Mouse (Mus musculus): ENCODE measurements at regions not wholly inside any gene's neighbourhood (a gene's known extent, or its start where the extent isn't known, plus 50 kb on each side); places are given as distances from the start of the nearest gene placed in this dataset.

DNA sequence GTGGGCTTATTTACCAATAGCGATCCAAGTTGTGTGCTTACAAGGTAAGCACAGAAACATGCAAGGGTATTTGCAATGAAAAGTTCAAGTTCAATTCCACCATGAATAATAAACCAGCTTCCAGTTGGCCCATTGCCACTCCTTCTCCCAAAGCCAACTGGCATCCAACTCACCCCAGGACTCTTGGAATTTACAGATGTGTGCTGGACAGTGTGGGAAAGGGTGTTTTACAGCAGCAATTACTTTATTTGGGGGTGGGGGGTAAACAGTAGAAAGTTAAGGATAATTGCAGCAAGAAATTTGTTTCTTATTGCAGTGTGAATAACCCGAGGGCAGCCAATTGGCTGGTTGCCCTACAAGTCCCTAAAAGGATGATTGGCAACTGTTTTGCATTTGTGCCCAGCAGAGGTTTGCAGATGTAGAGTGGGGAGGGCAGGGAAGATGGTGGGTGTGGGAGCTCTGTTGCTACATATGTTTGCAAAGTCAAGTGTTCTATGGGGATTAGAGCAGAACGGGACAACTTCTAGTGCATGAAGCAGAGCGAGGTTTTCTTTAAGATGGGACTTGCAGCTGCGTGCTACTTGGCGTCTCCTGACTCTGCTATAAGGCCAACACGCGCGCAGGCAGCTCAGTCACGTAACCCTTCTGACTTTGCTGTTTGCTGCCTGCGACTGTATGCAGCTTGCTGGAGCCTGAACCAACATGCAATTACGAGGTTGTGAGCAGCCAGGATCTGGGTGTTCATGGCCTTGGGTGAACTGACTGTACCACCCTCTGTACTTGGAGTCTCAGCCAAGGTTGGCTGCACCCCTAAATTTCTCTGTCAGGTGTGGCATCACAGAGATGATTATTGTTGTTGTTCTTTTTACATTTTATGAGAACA, 271.9 kb downstream of the Map2k6 start:
- no peaks in the 10 kb centered on the region for H3K9me3 ChIP-seq (replicated peaks)
- WGBS: 82% methylated on average over 12 of the region's 12 CpGs
- 0 out of 2 replicates have a peak, but pooled peaks cover 3% of the 10 kb centered on the region for H3K4me1 ChIP-seq
- H3K9ac ChIP-seq: no peak overlapping the region
- H3K27me3 ChIP-seq: no peaks in the 10 kb centered on the region
- no peak overlapping the region for H3K27ac ChIP-seq
- H3K36me3 ChIP-seq: no peaks in the 10 kb centered on the region
- H3K4me3 ChIP-seq (replicated peaks): no peak overlapping the region
- H3K4me2 ChIP-seq: no peak overlapping the region
- ATAC-seq (replicated peaks; ENCODE audit: low FRiP score): no peak

DNA sequence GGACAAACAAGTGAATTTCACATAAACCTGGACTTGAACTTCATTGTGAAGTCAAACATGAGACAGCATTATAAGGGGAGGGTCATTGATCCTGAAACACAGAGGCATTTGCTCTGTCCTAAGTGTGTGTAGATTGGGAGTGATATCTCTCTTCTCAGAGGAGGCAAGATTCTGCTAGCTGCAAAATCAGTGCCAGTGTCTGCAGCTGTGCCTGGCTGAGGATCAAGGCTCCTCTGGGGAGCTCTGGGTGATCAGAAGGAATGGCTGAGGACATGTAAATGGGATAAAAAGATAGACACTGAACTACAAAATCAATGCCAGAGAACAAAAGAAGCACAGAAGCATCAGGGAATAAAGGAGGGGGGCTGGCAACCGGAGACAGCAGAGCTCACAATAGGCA, 274.0 kb downstream of the Map2k6 start:
- H3K4me1 ChIP-seq: no peaks in the 10 kb centered on the region
- no peak overlapping the region for H3K4me3 ChIP-seq (replicated peaks)
- H3K36me3 ChIP-seq: no peaks in the 10 kb centered on the region
- H3K9ac ChIP-seq: no peak overlapping the region
- H3K27me3 ChIP-seq: no peaks in the 10 kb centered on the region
- no peaks in the 10 kb centered on the region for H3K9me3 ChIP-seq (replicated peaks)
- no peak for ATAC-seq (replicated peaks; ENCODE audit: low FRiP score)
- no peak overlapping the region for H3K4me2 ChIP-seq
- no peak overlapping the region for H3K27ac ChIP-seq
- WGBS: 71% methylated on average over 1 of the region's 1 CpGs

DNA sequence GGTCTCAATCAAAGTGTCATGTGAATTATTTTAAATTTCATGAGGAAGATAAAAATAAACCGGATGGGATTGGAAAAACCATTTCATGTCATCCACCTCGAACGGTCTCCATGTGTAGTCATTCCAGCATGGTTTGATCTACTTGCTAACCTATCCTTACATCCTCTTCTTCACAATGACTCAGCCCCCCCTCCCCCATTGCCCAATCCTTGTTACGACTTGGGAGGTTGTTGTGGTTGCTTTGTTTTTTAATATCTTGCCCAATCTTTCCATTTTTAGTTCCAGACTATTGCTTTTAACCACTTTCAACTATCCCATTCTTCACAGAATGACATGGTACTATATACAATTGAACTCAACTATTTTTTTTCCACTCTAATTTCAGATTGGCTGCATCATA, 275.0 kb upstream of the Kcnj16 start:
- no peak for ATAC-seq (replicated peaks; ENCODE audit: low FRiP score)
- H3K4me1 ChIP-seq: no peaks in the 10 kb centered on the region
- no peaks in the 10 kb centered on the region for H3K36me3 ChIP-seq
- H3K4me3 ChIP-seq (replicated peaks): no peak overlapping the region
- H3K27me3 ChIP-seq: no peaks in the 10 kb centered on the region
- no peak overlapping the region for H3K27ac ChIP-seq
- 87% methylated on average over 4 of the region's 4 CpGs for WGBS
- H3K9ac ChIP-seq: no peak overlapping the region
- no peak overlapping the region for H3K4me2 ChIP-seq
- H3K9me3 ChIP-seq (replicated peaks): no peaks in the 10 kb centered on the region

DNA sequence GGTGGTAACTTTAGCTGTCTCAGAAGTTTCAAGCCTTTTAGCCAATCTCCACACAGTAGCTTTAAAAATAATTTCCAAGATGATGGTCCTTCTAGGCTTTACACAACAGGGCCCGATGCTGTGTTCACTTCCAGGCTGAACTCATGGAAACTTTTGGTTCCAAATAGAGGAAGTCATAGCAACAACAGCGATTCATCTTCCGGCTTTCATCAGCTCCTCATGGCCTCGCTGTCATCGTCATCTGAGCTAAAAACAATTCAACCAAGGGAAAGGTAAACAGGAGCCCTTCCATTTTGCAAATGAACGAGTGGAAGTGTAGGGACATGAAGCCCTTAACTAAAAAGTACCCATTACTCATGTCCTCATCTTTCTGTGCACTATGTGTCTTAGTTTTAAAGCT, 270.8 kb upstream of the Kcnj16 start:
- Histone ChIP-seq H3K9ac (no peak overlapping the region), H3K27ac (no peak overlapping the region), H3K4me1 (no peaks in the 10 kb centered on the region), H3K36me3 (no peaks in the 10 kb centered on the region), H3K9me3 (replicated peaks) (no peaks in the 10 kb centered on the region), H3K4me2 (no peak overlapping the region), H3K4me3 (replicated peaks) (no peak overlapping the region), H3K27me3 (no peaks in the 10 kb centered on the region)
- WGBS: 70% methylated on average over 6 of the region's 6 CpGs
- ATAC-seq (replicated peaks; ENCODE audit: low FRiP score): no peak

DNA sequence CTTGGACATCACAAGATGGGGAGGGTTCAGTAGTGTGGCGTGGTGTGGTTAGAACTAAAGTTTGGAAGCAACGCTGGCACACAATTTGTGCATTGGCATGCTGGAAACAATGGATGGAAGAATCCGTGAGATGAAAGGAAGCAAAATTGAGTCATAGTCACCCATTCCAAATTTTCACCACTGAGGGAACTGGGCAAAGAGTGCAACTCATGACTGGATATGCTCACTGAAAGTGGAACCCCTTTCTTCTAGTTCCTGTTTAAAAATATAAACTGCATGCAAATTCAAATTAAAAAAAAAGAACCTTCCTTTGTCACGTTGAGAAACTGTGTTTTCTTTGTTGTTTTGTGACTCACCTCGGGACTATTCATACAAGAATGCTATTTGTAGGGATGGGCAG, 269.5 kb upstream of the Kcnj16 start:
- Histone ChIP-seq H3K4me2 (no peak overlapping the region), H3K27me3 (no peaks in the 10 kb centered on the region), H3K36me3 (no peaks in the 10 kb centered on the region), H3K4me3 (replicated peaks) (no peak overlapping the region), H3K27ac (no peak overlapping the region), H3K4me1 (no peaks in the 10 kb centered on the region), H3K9ac (no peak overlapping the region), H3K9me3 (replicated peaks) (no peaks in the 10 kb centered on the region)
- 83% methylated on average over 5 of the region's 5 CpGs for WGBS
- no peak for ATAC-seq (replicated peaks; ENCODE audit: low FRiP score)

DNA sequence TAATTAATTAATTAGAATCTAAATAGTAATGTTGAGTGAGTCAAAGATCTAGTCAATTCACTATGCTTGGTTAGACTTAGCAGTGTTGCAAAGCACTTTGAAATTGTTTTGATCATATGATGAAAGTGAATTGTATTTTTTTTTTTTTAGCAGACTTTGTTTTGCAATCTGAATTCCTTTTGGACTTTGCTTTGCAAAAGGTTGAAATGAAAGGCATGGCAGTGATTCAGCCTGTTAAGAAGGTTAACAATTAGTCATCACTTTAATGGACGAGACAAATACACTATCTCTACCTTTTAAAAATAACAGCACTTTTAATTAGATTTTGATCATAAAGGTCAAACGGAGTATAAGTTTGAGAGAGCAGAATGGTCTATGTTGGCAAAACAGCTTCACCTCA, 266.9 kb upstream of the Kcnj16 start:
- WGBS: 85% methylated on average over 2 of the region's 2 CpGs
- Histone ChIP-seq H3K27ac (no peak overlapping the region), H3K36me3 (no peaks in the 10 kb centered on the region), H3K27me3 (no peaks in the 10 kb centered on the region), H3K9ac (no peak overlapping the region), H3K9me3 (replicated peaks) (no peaks in the 10 kb centered on the region), H3K4me3 (replicated peaks) (no peak overlapping the region), H3K4me1 (no peaks in the 10 kb centered on the region), H3K4me2 (no peak overlapping the region)
- ATAC-seq (replicated peaks; ENCODE audit: low FRiP score): no peak

DNA sequence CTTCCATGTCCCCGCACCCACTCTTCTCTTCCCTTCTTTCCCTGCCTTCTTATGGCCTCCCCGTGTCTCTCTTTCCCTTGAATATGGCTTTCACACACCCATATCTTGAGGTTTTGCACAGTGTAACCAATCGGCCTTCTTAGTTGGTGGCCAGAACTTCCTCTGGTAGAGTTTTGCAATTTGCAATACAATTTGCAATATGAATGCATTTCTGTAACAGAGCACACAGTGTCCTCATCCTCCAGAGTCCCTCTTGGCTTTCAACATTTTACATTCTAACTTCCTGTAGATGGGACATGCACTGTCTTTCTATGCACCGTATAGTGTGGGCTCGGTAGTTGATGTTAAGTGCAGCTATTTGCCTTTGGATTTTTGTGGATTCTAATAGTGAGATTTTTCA, 265.7 kb upstream of the Kcnj16 start:
- WGBS: 89% methylated on average over 5 of the region's 5 CpGs
- H3K27ac ChIP-seq: no peak overlapping the region

DNA sequence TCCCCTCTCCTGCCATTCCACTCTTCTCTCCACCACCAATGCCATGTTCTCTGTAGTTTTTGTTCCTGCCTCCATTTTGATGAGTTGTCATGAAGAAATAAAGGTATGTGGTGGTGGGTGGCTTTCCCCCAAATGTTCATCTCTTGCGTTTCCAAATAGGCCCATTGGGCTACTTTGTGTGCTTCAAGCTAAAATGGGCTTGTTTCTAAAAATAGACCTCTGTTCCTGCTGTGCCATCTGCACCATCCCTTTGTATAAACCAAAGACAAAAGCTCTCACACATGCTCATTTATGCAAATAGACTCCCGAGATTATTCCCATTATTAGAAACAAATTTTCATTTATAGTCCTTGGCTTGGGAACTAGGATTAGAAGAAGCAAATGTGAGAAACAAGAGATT, 264.3 kb upstream of the Kcnj16 start:
- no peak overlapping the region for H3K9ac ChIP-seq
- no peak overlapping the region for H3K27ac ChIP-seq
- no peak overlapping the region for H3K4me2 ChIP-seq
- no peaks in the 10 kb centered on the region for H3K4me1 ChIP-seq
- 88% methylated on average over 2 of the region's 2 CpGs for WGBS
- H3K27me3 ChIP-seq: no peaks in the 10 kb centered on the region
- no peaks in the 10 kb centered on the region for H3K36me3 ChIP-seq
- H3K4me3 ChIP-seq (replicated peaks): no peak overlapping the region
- ATAC-seq (replicated peaks; ENCODE audit: low FRiP score): no peak
- no peaks in the 10 kb centered on the region for H3K9me3 ChIP-seq (replicated peaks)

More for the DNA sequence above, 265.7 kb upstream of the Kcnj16 start:
- H3K36me3 ChIP-seq: no peaks in the 10 kb centered on the region
- no peaks in the 10 kb centered on the region for H3K4me1 ChIP-seq
- H3K27me3 ChIP-seq: no peaks in the 10 kb centered on the region
- no peak for ATAC-seq (replicated peaks; ENCODE audit: low FRiP score)
- H3K4me2 ChIP-seq: no peak overlapping the region
- H3K4me3 ChIP-seq (replicated peaks): no peak overlapping the region
- H3K9ac ChIP-seq: no peak overlapping the region
- no peaks in the 10 kb centered on the region for H3K9me3 ChIP-seq (replicated peaks)

DNA sequence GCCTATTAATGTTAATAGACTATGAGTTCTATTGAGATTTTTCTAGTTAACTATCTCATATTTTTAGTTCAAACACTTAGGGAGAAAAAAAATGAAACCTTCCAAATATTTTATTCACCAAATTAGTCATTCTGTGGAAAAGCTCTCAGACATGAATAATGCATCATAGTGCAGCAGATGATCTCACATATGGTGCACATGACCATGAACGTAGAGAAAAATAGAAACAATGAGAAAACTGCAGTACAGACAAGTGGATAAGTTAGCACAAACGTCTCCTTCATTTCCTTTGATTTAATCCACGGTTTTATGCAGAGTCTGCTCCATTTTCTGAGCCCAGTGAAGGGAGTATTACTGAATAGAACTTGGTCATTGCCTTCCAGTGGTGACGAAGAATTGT, 260.5 kb upstream of the Kcnj16 start:
- ATAC-seq (replicated peaks; ENCODE audit: low FRiP score): no peak
- H3K4me1 ChIP-seq: 0 out of 2 replicates have a peak, but pooled peaks cover 3% of the 10 kb centered on the region
- H3K27me3 ChIP-seq: no peaks in the 10 kb centered on the region
- no peaks in the 10 kb centered on the region for H3K36me3 ChIP-seq
- no peak overlapping the region for H3K4me2 ChIP-seq
- H3K4me3 ChIP-seq (replicated peaks): no peak overlapping the region
- H3K9ac ChIP-seq: no peak overlapping the region
- 83% methylated on average over 4 of the region's 4 CpGs for WGBS
- H3K27ac ChIP-seq: no peak overlapping the region
- no peaks in the 10 kb centered on the region for H3K9me3 ChIP-seq (replicated peaks)

DNA sequence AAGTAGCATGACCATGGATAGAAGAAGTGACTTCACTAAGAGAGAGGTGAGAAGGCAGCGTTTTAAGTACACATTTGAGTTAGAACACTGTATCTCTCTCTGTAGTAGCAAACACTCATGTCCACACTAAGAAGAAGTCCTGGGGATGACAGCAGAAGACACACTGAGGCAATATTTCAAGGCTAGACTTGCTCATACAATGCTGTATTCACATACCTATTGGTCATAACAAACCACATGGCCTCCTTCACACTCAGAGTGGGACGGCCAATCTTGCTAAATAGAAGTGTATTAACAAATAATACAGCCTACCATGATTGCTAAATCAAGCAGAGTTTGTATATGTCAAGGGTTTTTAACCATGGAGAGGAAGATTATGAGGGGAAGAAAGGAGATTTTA, 252.5 kb upstream of the Kcnj16 start:
- H3K36me3 ChIP-seq: no peaks in the 10 kb centered on the region
- H3K4me3 ChIP-seq (replicated peaks): no peak overlapping the region
- no peak overlapping the region for H3K27ac ChIP-seq
- ATAC-seq (replicated peaks; ENCODE audit: low FRiP score): no peak
- no peak overlapping the region for H3K4me2 ChIP-seq
- H3K27me3 ChIP-seq: no peaks in the 10 kb centered on the region
- 94% methylated on average over 2 of the region's 2 CpGs for WGBS
- no peak overlapping the region for H3K9ac ChIP-seq
- no peaks in the 10 kb centered on the region for H3K4me1 ChIP-seq
- no peaks in the 10 kb centered on the region for H3K9me3 ChIP-seq (replicated peaks)

DNA sequence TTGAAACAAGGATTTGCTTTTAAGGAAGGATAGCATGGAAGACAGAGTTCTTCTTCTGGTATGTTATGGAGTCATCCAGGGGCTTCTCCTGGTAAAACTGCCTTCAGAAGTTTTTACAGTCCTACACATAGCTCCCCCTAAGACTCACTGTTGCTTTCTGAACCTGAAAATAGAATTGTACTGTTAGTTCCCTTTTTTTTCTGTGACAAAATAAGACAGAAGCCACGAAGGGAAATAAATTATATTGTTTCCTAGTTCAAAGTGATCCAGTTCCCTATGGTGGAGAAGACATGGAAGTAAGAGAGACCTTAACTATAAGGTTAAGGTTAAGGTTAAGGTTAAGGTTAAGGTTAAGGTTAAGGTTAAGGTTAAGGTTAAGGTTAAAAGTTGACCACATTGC, 251.5 kb upstream of the Kcnj16 start:
- WGBS: 60% methylated on average over 1 of the region's 1 CpGs
- no peak for ATAC-seq (replicated peaks; ENCODE audit: low FRiP score)
- Histone ChIP-seq H3K27ac (no peak overlapping the region), H3K9ac (no peak overlapping the region), H3K27me3 (no peaks in the 10 kb centered on the region), H3K4me2 (no peak overlapping the region), H3K4me1 (no peaks in the 10 kb centered on the region), H3K9me3 (replicated peaks) (no peaks in the 10 kb centered on the region), H3K4me3 (replicated peaks) (no peak overlapping the region), H3K36me3 (no peaks in the 10 kb centered on the region)

DNA sequence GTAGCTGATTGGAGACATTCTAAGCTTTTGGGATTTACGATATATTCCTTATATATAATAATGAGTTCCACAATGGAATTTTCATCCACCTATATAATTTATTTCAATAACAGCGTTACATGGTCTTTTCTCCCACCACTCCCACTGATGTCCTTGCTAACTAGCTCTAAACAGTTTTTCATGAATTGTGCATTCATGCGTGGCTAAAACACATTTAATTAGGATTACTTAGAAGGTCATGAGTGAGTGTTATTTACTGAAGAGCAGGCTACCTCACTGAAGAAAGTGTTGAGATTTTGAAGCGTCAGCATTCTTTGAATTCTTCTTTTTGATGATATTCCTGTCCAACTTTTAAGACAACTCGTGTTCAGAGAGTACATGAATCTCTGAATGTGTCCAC, 245.1 kb upstream of the Kcnj16 start:
- WGBS: 84% methylated on average over 5 of the region's 5 CpGs
- Histone ChIP-seq H3K36me3 (no peaks in the 10 kb centered on the region), H3K4me1 (no peaks in the 10 kb centered on the region), H3K4me3 (replicated peaks) (no peak overlapping the region), H3K9me3 (replicated peaks) (no peaks in the 10 kb centered on the region), H3K27me3 (no peaks in the 10 kb centered on the region), H3K27ac (no peak overlapping the region), H3K9ac (no peak overlapping the region), H3K4me2 (no peak overlapping the region)
- no peak for ATAC-seq (replicated peaks; ENCODE audit: low FRiP score)

DNA sequence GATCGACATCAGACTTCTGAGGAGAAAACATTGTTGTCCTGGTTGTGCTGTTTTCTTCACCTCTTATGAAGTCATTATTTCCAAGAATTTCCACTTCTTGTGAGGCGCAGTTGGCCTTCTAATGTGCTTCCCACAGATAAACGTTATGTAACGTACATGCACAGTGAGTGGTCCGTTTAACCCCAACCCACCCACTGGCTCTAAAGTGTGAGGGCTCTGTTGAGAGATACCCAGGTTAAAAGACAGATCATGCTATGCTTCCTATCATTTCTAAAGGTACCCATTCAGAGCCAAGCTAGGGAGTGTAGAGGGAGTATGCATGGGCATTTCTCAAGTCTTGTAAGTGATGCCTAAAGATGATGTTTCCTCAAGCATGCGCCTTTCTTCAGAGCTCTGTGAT, 243.9 kb upstream of the Kcnj16 start:
- no peak for ATAC-seq (replicated peaks; ENCODE audit: low FRiP score)
- Histone ChIP-seq H3K4me2 (no peak overlapping the region), H3K9ac (no peak overlapping the region), H3K27me3 (no peaks in the 10 kb centered on the region), H3K9me3 (replicated peaks) (no peaks in the 10 kb centered on the region), H3K4me3 (replicated peaks) (no peak overlapping the region), H3K27ac (no peak overlapping the region), H3K4me1 (no peaks in the 10 kb centered on the region), H3K36me3 (no peaks in the 10 kb centered on the region)
- WGBS: 86% methylated on average over 6 of the region's 6 CpGs
